Mouse (Mus musculus): Measurements from ENCODE around the gene Vps50. TPM values are rescaled to one million over a fixed set of nuclear protein-coding genes. Genes with fewer than 3 reads are reported as not detected.
"Not testable (repeated sequence)": the region's sequence is repeated elsewhere in the genome, so short reads cannot be mapped to it uniquely, and the experiment has no call there.

The Vps50 gene
- polyA plus RNA-seq, 1 experiment from 2014 or later, result 6.4 TPM

- Histone ChIP-seq H3K27me3 (ENCODE audit: insufficient read depth, low read length) (no peaks in the 10 kb centered on the region), H3K9me3 (ENCODE audit: low read length) (no peaks in the 10 kb centered on the region), H3K4me3 (ENCODE audit: low read depth, low read length) (no peak overlapping the region), H3K4me1 (ENCODE audit: insufficient read depth) (no peaks in the 10 kb centered on the region), H3K9ac (replicated peaks) (no peak overlapping the region), H3K27ac (ENCODE audit: low read depth) (no peak overlapping the region), H3K36me3 (replicated peaks; ENCODE audit: insufficient read depth, low read length) (no peaks in the 10 kb centered on the region; the same call in none of the 2 replicates), H3K4me2 (ENCODE audit: low read depth, low read length) (no peak overlapping the region)
- DNase-seq (no peak), ATAC-seq (no peak)
- TF ChIP-seq CTCF (IDR thresholded peaks at IDR 0.05; ENCODE audit: low read depth), result no peak
- no peak for TF ChIP-seq EP300 (IDR thresholded peaks at IDR 0.05; ENCODE audit: low read depth)
- 51% methylated on average over 3 of the region's 3 CpGs for WGBS (ENCODE audit: insufficient replicate concordance)
These were observed 92.2 kb downstream of the Vps50 start for GRCm38 (mm10) chr6:3590289-3590904.

GRCm38 (mm10) chr6:3594246-3594645 is 96.1 kb downstream of the Vps50 start:
- no peak for TF ChIP-seq CTCF (IDR thresholded peaks at IDR 0.05; ENCODE audit: low read depth)
- no peak for TF ChIP-seq EP300 (IDR thresholded peaks at IDR 0.05; ENCODE audit: low read depth)
- no peak for DNase-seq
- no peaks in the 10 kb centered on the region for H3K27me3 ChIP-seq (ENCODE audit: insufficient read depth, low read length)
- no peak overlapping the region for H3K4me3 ChIP-seq (ENCODE audit: low read depth, low read length)
- H3K9me3 ChIP-seq (ENCODE audit: low read length), result no peaks in the 10 kb centered on the region
- WGBS (ENCODE audit: insufficient replicate concordance), result 61% methylated on average over 1 of the region's 1 CpGs
- ATAC-seq, result no peak
- H3K27ac ChIP-seq (ENCODE audit: low read depth), result no peak overlapping the region
- no peak overlapping the region for H3K9ac ChIP-seq (replicated peaks)
- no peak overlapping the region for H3K4me2 ChIP-seq (ENCODE audit: low read depth, low read length)
- H3K36me3 ChIP-seq (replicated peaks; ENCODE audit: insufficient read depth, low read length), result no peaks in the 10 kb centered on the region; the same call in none of the 2 replicates
- no peaks in the 10 kb centered on the region for H3K4me1 ChIP-seq (ENCODE audit: insufficient read depth)

DNA sequence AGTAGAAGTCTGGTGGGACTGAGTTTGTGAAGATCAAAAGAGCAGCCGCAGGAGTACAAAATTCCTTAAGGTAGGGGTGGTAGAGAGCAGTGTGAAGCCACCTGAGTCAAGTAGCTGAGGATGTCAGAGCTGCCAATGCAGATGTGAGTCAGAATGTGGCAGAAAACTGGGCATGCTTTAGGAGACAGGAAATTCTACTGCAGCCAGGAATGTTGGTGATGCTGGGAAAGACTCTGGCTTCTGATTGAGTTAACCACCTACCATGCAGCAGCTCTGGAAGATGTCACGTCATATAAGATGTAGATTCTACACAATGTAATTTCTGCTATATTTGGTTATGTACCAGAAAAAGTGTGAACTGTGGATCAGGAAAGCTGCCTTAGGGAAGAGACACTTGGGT is 114.6 kb downstream of the Vps50 start:
- H3K27me3 ChIP-seq (ENCODE audit: insufficient read depth, low read length), result no peaks in the 10 kb centered on the region
- no peak for DNase-seq
- no peak overlapping the region for H3K4me3 ChIP-seq (ENCODE audit: low read depth, low read length)
- H3K27ac ChIP-seq (ENCODE audit: low read depth), result no peak overlapping the region
- no peak overlapping the region for H3K9ac ChIP-seq (replicated peaks)
- H3K36me3 ChIP-seq (replicated peaks; ENCODE audit: insufficient read depth, low read length), result no peaks in the 10 kb centered on the region
- no peak overlapping the region for H3K4me2 ChIP-seq (ENCODE audit: low read depth, low read length)
- 78% methylated on average over 2 of the region's 2 CpGs for WGBS (ENCODE audit: insufficient replicate concordance)
- no peak for TF ChIP-seq CTCF (IDR thresholded peaks at IDR 0.05; ENCODE audit: low read depth)
- TF ChIP-seq EP300 (IDR thresholded peaks at IDR 0.05; ENCODE audit: low read depth), result no peak
- H3K9me3 ChIP-seq (ENCODE audit: low read length), result no peaks in the 10 kb centered on the region
- H3K4me1 ChIP-seq (ENCODE audit: insufficient read depth), result no peaks in the 10 kb centered on the region
- no peak for ATAC-seq

- DNase-seq, result peak; percentile 15
- peak; percentile 52 for TF ChIP-seq CTCF (IDR thresholded peaks at IDR 0.05; ENCODE audit: low read depth)
- H3K27ac ChIP-seq (ENCODE audit: low read depth); H3K9me3 ChIP-seq (ENCODE audit: low read length); H3K27me3 ChIP-seq (ENCODE audit: insufficient read depth, low read length); H3K4me1 ChIP-seq (ENCODE audit: insufficient read depth); H3K9ac ChIP-seq (replicated peaks); H3K36me3 ChIP-seq (replicated peaks; ENCODE audit: insufficient read depth, low read length); H3K4me3 ChIP-seq (ENCODE audit: low read depth, low read length): not testable (repeated sequence)
- peak; percentile 69 for ATAC-seq
- peak overlapping the region; percentile 48; the same call in 1 of the 2 replicates for H3K4me2 ChIP-seq (ENCODE audit: low read depth, low read length)
- 51% methylated on average over 11 of the region's 13 CpGs for WGBS (ENCODE audit: insufficient replicate concordance)
These were observed 122.5 kb downstream of the Vps50 start for GRCm38 (mm10) chr6:3620428-3621387.

Other genes with a start within 250 kb of the Vps50 start
- gene Samd9l, start 98.8 kb upstream of the Vps50 start, polyA plus RNA-seq (2015; fragmentation: Nextera tagmentation; extraction: Ambion mirVana), result 3.8 and 4.5 TPM in 2 replicates
- 0.13 and 0.15 TPM in 2 replicates for gene Hepacam2, start 84 bp upstream of the Vps50 start, polyA plus RNA-seq (2015; fragmentation: Nextera tagmentation; extraction: Ambion mirVana)